Mouse (Mus musculus) heart, postnatal 0 days (tissue): ENCODE data around the gene Rgs6.

Experiments used
- CTCF ChIP-seq: IDR thresholded peaks from 2 replicates; pipeline ENCODE4 v1.5.1; 2016; ENCODE audit warnings: antibody characterized with exemption, control low read depth, low read depth
- EP300 ChIP-seq: IDR thresholded peaks from 2 replicates; pipeline ENCODE4 v1.6.1; 2016; ENCODE audit warnings: antibody characterized with exemption, low read depth

GRCm38 (mm10) chr12:83100848-83101247, 512.8 kb downstream of the Rgs6 start:
- TF ChIP-seq CTCF (no peak), EP300 (no peak)
